Mouse (Mus musculus): Measurements from ENCODE around the gene Lmbr1. TPM values are rescaled to one million over a fixed set of nuclear protein-coding genes. Genes with fewer than 3 reads are reported as not detected.
"Not testable (repeated sequence)": the region's sequence is repeated elsewhere in the genome, so short reads cannot be mapped to it uniquely, and the experiment has no call there.

The Lmbr1 gene
- polyA plus RNA-seq (2014; fragmentation: Nextera tagmentation; extraction: Ambion mirVana): 12.9 and 14.2 TPM in 2 replicates

DNA sequence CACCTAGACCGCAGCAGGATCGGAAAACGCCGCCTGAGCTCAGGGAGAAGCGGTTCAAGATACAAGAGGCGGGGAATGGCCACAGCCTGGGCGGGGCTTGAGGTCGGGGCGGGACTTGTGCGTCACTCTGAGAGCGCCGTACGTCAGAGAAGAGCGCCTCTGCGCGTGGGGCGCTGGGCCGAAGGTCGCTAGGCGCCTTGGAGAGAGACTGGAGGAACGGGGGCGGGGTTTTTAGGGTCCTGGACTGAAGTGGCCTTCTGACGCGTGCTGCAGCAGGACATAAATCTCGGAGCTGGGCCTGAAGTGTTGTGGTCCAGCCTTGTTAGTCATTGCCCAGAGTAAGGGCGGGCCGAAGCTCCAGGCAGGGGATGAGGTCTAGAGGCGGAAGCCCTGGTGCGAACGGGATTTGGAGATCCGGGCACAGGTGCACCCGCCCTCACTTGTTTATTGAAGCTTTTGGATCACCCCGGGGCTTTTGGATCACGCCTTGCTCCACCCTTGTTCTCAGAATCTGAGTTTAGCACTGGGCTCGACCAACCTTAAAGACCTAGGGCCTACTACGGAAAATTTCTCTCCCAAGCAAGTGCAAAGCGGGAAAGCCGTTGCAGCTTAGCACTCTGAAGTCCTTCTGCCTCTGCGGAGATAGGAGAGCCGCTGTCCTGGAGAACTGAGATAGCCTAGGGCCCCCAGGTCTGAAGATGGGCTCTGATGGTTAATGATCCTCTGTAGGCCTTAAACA, at the start of gene Lmbr1:
Gene Lmbr1, minus strand, starts transcription at position 93 of the 739 bp plus-strand sequence.
- Histone ChIP-seq H3K4me2 (replicated peaks; ENCODE audit: low read depth, low read length) (peak within 1 kb of the TSS; percentile 79), H3K4me3 (ENCODE audit: low read depth, low read length) (peak within 1 kb of the TSS; percentile 71), H3K9me3 (ENCODE audit: control insufficient read depth, low read depth, low read length) (no peaks in the 10 kb centered on the region), H3K27me3 (ENCODE audit: control insufficient read depth, insufficient read depth, low read length) (no peaks in the 10 kb centered on the region), H3K36me3 (ENCODE audit: control insufficient read depth, insufficient read depth, low read length) (no peaks in the 10 kb centered on the region), H3K9ac (replicated peaks; ENCODE audit: low read depth, low read length) (peak within 1 kb of the TSS; percentile 31), H3K4me1 (ENCODE audit: control insufficient read depth, insufficient read depth, low read length) (peaks cover 6% of the 10 kb centered on the region; the same call in 1 of the 2 replicates), H3K27ac (ENCODE audit: low read length) (peak within 1 kb of the TSS; percentile 62)
- WGBS: under 1% methylated on average over 40 of the region's 40 CpGs
- ATAC-seq (ENCODE audit: insufficient number of reproducible peaks, insufficient read depth, low FRiP score, low read depth): peak; percentile 97

- H3K36me3 ChIP-seq (ENCODE audit: control insufficient read depth, insufficient read depth, low read length); H3K9ac ChIP-seq (replicated peaks; ENCODE audit: low read depth, low read length); H3K4me1 ChIP-seq (ENCODE audit: control insufficient read depth, insufficient read depth, low read length); ATAC-seq (ENCODE audit: insufficient number of reproducible peaks, insufficient read depth, low FRiP score, low read depth); H3K9me3 ChIP-seq (ENCODE audit: control insufficient read depth, low read depth, low read length); H3K27ac ChIP-seq (ENCODE audit: low read length); H3K27me3 ChIP-seq (ENCODE audit: control insufficient read depth, insufficient read depth, low read length); H3K4me3 ChIP-seq (ENCODE audit: low read depth, low read length); H3K4me2 ChIP-seq (replicated peaks; ENCODE audit: low read depth, low read length): not testable (repeated sequence)
- WGBS: 44% methylated on average over 3 of the region's 3 CpGs
Observed at GRCm38 (mm10) chr5:29423330-29423729, 45.1 kb upstream of the Lmbr1 start.

DNA sequence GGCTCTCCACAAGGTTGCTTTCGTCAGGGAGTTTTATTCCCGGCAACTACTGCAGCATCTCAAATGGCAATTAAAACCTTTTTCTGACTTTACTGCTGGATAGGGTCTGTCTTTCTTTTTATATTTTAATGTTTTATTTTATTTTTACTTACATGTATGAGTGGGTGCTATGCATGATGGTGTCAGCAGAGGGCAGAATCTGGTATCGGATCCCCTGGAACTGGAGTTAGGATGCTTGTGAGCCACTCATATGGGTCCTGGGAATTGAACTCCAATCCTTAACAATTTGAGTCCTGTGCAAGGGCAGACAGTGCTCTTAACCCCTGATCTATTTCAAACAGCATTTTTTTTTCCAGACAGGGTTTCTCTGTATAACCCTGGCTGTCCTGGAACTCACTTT, 34.9 kb upstream of the Lmbr1 start:
- 82% methylated on average over 3 of the region's 3 CpGs for WGBS
- H3K27me3 ChIP-seq (ENCODE audit: control insufficient read depth, insufficient read depth, low read length): no peaks in the 10 kb centered on the region
- no peak for ATAC-seq (ENCODE audit: insufficient number of reproducible peaks, insufficient read depth, low FRiP score, low read depth)
- no peak overlapping the region for H3K9ac ChIP-seq (replicated peaks; ENCODE audit: low read depth, low read length)
- no peak overlapping the region for H3K27ac ChIP-seq (ENCODE audit: low read length)
- H3K4me3 ChIP-seq (ENCODE audit: low read depth, low read length): no peak overlapping the region
- H3K4me1 ChIP-seq (ENCODE audit: control insufficient read depth, insufficient read depth, low read length): no peaks in the 10 kb centered on the region
- no peaks in the 10 kb centered on the region for H3K9me3 ChIP-seq (ENCODE audit: control insufficient read depth, low read depth, low read length)
- H3K36me3 ChIP-seq (ENCODE audit: control insufficient read depth, insufficient read depth, low read length): no peaks in the 10 kb centered on the region
- no peak overlapping the region for H3K4me2 ChIP-seq (replicated peaks; ENCODE audit: low read depth, low read length)

GRCm38 (mm10) chr5:29410854-29411253, 32.7 kb upstream of the Lmbr1 start:
- Histone ChIP-seq H3K9ac (replicated peaks; ENCODE audit: low read depth, low read length) (no peak overlapping the region), H3K27me3 (ENCODE audit: control insufficient read depth, insufficient read depth, low read length) (no peaks in the 10 kb centered on the region), H3K4me2 (replicated peaks; ENCODE audit: low read depth, low read length) (no peak overlapping the region), H3K27ac (ENCODE audit: low read length) (no peak overlapping the region), H3K36me3 (ENCODE audit: control insufficient read depth, insufficient read depth, low read length) (no peaks in the 10 kb centered on the region), H3K9me3 (ENCODE audit: control insufficient read depth, low read depth, low read length) (no peaks in the 10 kb centered on the region), H3K4me1 (ENCODE audit: control insufficient read depth, insufficient read depth, low read length) (no peaks in the 10 kb centered on the region), H3K4me3 (ENCODE audit: low read depth, low read length) (no peak overlapping the region)
- ATAC-seq (ENCODE audit: insufficient number of reproducible peaks, insufficient read depth, low FRiP score, low read depth): no peak

DNA sequence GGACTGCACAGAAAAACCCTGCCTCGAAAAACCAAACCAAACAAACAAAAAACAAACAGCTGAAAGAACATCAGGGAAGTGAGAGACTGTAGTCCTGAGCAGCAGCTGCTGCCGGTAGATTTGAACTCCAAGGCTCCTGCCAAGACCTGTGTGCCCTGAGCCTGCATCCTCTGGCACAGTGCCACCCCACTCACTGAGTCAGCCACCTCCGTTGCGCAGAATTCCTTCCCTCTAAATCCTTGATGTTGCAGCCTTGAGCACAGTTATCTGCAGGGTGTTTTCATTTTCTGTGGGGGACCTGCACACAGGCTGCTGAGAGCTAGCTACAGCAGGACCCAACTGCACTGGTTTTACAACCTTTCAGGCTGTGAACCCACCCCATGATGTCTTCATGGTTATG, 20.2 kb upstream of the Lmbr1 start:
- Histone ChIP-seq H3K9ac (replicated peaks; ENCODE audit: low read depth, low read length) (no peak overlapping the region), H3K27me3 (ENCODE audit: control insufficient read depth, insufficient read depth, low read length) (no peaks in the 10 kb centered on the region), H3K36me3 (ENCODE audit: control insufficient read depth, insufficient read depth, low read length) (no peaks in the 10 kb centered on the region), H3K27ac (ENCODE audit: low read length) (no peak overlapping the region), H3K4me3 (ENCODE audit: low read depth, low read length) (no peak overlapping the region), H3K4me2 (replicated peaks; ENCODE audit: low read depth, low read length) (no peak overlapping the region), H3K9me3 (ENCODE audit: control insufficient read depth, low read depth, low read length) (no peaks in the 10 kb centered on the region), H3K4me1 (ENCODE audit: control insufficient read depth, insufficient read depth, low read length) (no peaks in the 10 kb centered on the region)
- ATAC-seq (ENCODE audit: insufficient number of reproducible peaks, insufficient read depth, low FRiP score, low read depth): no peak
- 66% methylated on average over 4 of the region's 4 CpGs for WGBS

DNA sequence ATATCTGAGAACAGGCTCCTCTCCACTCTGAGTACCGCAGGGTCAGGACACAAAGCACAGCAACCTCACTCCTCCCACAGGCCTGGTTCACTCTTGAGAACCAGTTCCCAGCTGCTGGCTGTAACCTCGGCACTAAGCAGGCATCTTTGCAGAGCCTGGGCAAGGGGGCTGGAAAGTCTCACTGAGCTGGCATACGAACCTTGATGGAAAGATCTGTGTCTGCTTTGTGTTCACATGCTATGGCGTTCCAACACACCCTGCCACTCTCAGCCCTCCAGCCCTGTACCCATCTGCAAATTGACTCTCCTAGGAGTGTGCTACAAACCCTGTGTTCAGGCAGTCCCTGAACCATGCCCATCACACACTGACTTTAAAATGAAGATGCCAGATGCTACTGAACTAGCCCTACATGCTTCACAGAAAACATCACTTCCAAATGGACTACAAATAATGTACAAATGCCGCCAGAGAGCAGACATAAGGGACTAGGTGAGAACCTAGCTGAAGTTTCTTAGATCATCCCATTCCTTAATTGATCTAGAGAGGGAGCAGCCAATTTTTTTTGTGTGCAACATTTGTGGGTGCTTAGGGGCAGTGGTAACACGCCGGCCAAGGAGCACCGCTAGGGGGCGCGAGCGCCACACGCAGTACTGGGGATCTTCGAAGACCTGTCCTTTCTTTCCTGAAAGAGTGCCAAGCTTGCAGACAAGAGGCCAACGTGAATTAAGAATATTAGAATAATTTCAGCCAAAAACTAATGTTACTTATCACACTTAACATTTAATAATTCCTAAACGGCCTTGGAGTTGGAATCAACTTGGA, 11.0 kb upstream of the Lmbr1 start:
- no peak overlapping the region for H3K9ac ChIP-seq (replicated peaks; ENCODE audit: low read depth, low read length)
- 20% methylated on average over 15 of the region's 15 CpGs for WGBS

GRCm38 (mm10) chr5:29388181-29388943, 10.2 kb upstream of the Lmbr1 start:
- 32% methylated on average over 7 of the region's 7 CpGs for WGBS
- H3K27me3 ChIP-seq (ENCODE audit: control insufficient read depth, insufficient read depth, low read length): no peaks in the 10 kb centered on the region
- ATAC-seq (ENCODE audit: insufficient number of reproducible peaks, insufficient read depth, low FRiP score, low read depth): peak; percentile 48
- 0 out of 2 replicates have a peak, but pooled peaks cover 4% of the 10 kb centered on the region for H3K4me1 ChIP-seq (ENCODE audit: control insufficient read depth, insufficient read depth, low read length)
- no peak overlapping the region for H3K9ac ChIP-seq (replicated peaks; ENCODE audit: low read depth, low read length)
- peak overlapping the region; percentile 27; the same call in 1 of the 2 replicates for H3K27ac ChIP-seq (ENCODE audit: low read length)
- no peaks in the 10 kb centered on the region for H3K36me3 ChIP-seq (ENCODE audit: control insufficient read depth, insufficient read depth, low read length)
- no peak overlapping the region for H3K4me2 ChIP-seq (replicated peaks; ENCODE audit: low read depth, low read length)
- H3K9me3 ChIP-seq (ENCODE audit: control insufficient read depth, low read depth, low read length): no peaks in the 10 kb centered on the region
- no peak overlapping the region for H3K4me3 ChIP-seq (ENCODE audit: low read depth, low read length)

More for the DNA sequence above, 11.0 kb upstream of the Lmbr1 start:
- Histone ChIP-seq H3K27ac (ENCODE audit: low read length) (no peak overlapping the region), H3K4me1 (ENCODE audit: control insufficient read depth, insufficient read depth, low read length) (0 out of 2 replicates have a peak, but pooled peaks cover 4% of the 10 kb centered on the region), H3K9me3 (ENCODE audit: control insufficient read depth, low read depth, low read length) (no peaks in the 10 kb centered on the region), H3K36me3 (ENCODE audit: control insufficient read depth, insufficient read depth, low read length) (no peaks in the 10 kb centered on the region), H3K4me2 (replicated peaks; ENCODE audit: low read depth, low read length) (no peak overlapping the region), H3K27me3 (ENCODE audit: control insufficient read depth, insufficient read depth, low read length) (no peaks in the 10 kb centered on the region), H3K4me3 (ENCODE audit: low read depth, low read length) (no peak overlapping the region)
- 0 out of 2 replicates have a peak, but pooled peaks have one; percentile 64 for ATAC-seq (ENCODE audit: insufficient number of reproducible peaks, insufficient read depth, low FRiP score, low read depth)

GRCm38 (mm10) chr5:29387591-29387990, 9.4 kb upstream of the Lmbr1 start:
- H3K27me3 ChIP-seq (ENCODE audit: control insufficient read depth, insufficient read depth, low read length): no peaks in the 10 kb centered on the region
- H3K9ac ChIP-seq (replicated peaks; ENCODE audit: low read depth, low read length): no peak overlapping the region
- H3K9me3 ChIP-seq (ENCODE audit: control insufficient read depth, low read depth, low read length): no peaks in the 10 kb centered on the region
- no peak overlapping the region for H3K4me3 ChIP-seq (ENCODE audit: low read depth, low read length)
- 10% methylated on average over 1 of the region's 1 CpGs for WGBS
- no peak overlapping the region for H3K4me2 ChIP-seq (replicated peaks; ENCODE audit: low read depth, low read length)
- no peak for ATAC-seq (ENCODE audit: insufficient number of reproducible peaks, insufficient read depth, low FRiP score, low read depth)
- H3K27ac ChIP-seq (ENCODE audit: low read length): no peak overlapping the region; the same call in 1 of the 2 replicates
- H3K4me1 ChIP-seq (ENCODE audit: control insufficient read depth, insufficient read depth, low read length): 0 out of 2 replicates have a peak, but pooled peaks cover 4% of the 10 kb centered on the region
- H3K36me3 ChIP-seq (ENCODE audit: control insufficient read depth, insufficient read depth, low read length): no peaks in the 10 kb centered on the region

Data from stomach, embryonic 14.5 days (tissue).